Mouse (Mus musculus) lung, embryonic 15.5 days (tissue): ENCODE data around the gene Nhlrc1. TPM values are rescaled to one million over a fixed set of nuclear protein-coding genes. Genes with fewer than 3 reads are reported as not detected.

Experiments used
- ATAC-seq: fragments of 200-750 bp; cut with Nextera tagmentation; 2 replicates; pipeline ENCODE4 v1.8.0; 2017; ENCODE audit warnings: moderate number of reproducible peaks, borderline replicate concordance; ENCODE audit not compliant: low FRiP score, low TSS enrichment; ENCODE audit errors: extremely low read depth
- H3K27ac ChIP-seq: fragments of 300-500 bp; sonication (generic); 2 replicates; pipeline ENCODE4 v1.5.1; 2015; ENCODE audit warnings: moderate library complexity, mild to moderate bottlenecking, inconsistent platforms
- H3K27me3 ChIP-seq: fragments of 300-500 bp; sonication (generic); 2 replicates; pipeline ENCODE4 v1.6.1; 2015; ENCODE audit warnings: inconsistent platforms
- H3K36me3 ChIP-seq: fragments of 300-500 bp; sonication (generic); 2 replicates; pipeline ENCODE4 v1.6.1; 2015; ENCODE audit warnings: inconsistent platforms
- H3K4me1 ChIP-seq: fragments of 300-500 bp; sonication (generic); 2 replicates; pipeline ENCODE4 v1.6.1; 2015; ENCODE audit warnings: inconsistent platforms
- H3K4me2 ChIP-seq: fragments of 300-500 bp; sonication (generic); 2 replicates; pipeline ENCODE4 v1.6.1; 2015; ENCODE audit warnings: inconsistent platforms, mild to moderate bottlenecking, moderate library complexity
- H3K4me3 ChIP-seq: fragments of 300-500 bp; sonication (generic); 2 replicates; pipeline ENCODE4 v1.5.1; 2015; ENCODE audit warnings: mild to moderate bottlenecking, inconsistent platforms
- H3K9ac ChIP-seq: fragments of 300-500 bp; sonication (generic); 2 replicates; pipeline ENCODE4 v1.6.1; 2015; ENCODE audit warnings: inconsistent platforms
- H3K9me3 ChIP-seq: fragments of 300-500 bp; sonication (generic); 2 replicates; pipeline ENCODE4 v1.6.1; 2016; ENCODE audit warnings: inconsistent platforms
- WGBS: fragments of 180-500 bp; shearing (Covaris S2); methylation state at CpG from one replicate; pipeline ENCODE4 v1.1.7; 2015; 5-methylcytosine and 5-hydroxymethylcytosine counted together
- polyA plus RNA-seq: library from polyadenylated mRNA; unstranded; fragments of >200 nt; fragmentation: Nextera tagmentation; extraction: Ambion mirVana; gene quantifications from 2 replicates; pipeline ENCODE4 v1.2.1, GENCODE M21; 2015

Nhlrc1 gene
- polyA plus RNA-seq, 1 experiment from 2014 or later = 4.3 TPM

- ATAC-seq = no peak
- no peaks in the 10 kb centered on the region for H3K36me3 ChIP-seq
- WGBS = 45% methylated on average over 8 of the region's 8 CpGs
- H3K9me3 ChIP-seq = no peaks in the 10 kb centered on the region
- no peaks in the 10 kb centered on the region for H3K27me3 ChIP-seq
- no peak overlapping the region; the same call in 1 of the 2 replicates for H3K9ac ChIP-seq
- H3K4me3 ChIP-seq = peak overlapping the region; percentile 74
- peaks cover 15% of the 10 kb centered on the region for H3K4me1 ChIP-seq
- no peak overlapping the region for H3K27ac ChIP-seq
- peak overlapping the region; percentile 98 for H3K4me2 ChIP-seq
These were observed 27.5 kb upstream of the Nhlrc1 start for GRCm38 (mm10) chr13:47042024-47042633.

- no peaks in the 10 kb centered on the region for H3K27me3 ChIP-seq
These were observed 25.4 kb upstream of the Nhlrc1 start for GRCm38 (mm10) chr13:47040061-47040460.

GRCm38 (mm10) chr13:47037946-47038345, 23.3 kb upstream of the Nhlrc1 start:
- H3K27ac ChIP-seq = no peak overlapping the region
- no peak overlapping the region for H3K4me3 ChIP-seq
- no peaks in the 10 kb centered on the region for H3K27me3 ChIP-seq
- 74% methylated on average over 6 of the region's 6 CpGs for WGBS
- no peak overlapping the region for H3K9ac ChIP-seq
- H3K4me1 ChIP-seq = peaks cover 4% of the 10 kb centered on the region
- no peaks in the 10 kb centered on the region for H3K36me3 ChIP-seq
- no peak for ATAC-seq
- H3K4me2 ChIP-seq = no peak overlapping the region
- no peaks in the 10 kb centered on the region for H3K9me3 ChIP-seq

More at GRCm38 (mm10) chr13:47040061-47040460, 25.4 kb upstream of the Nhlrc1 start:
- no peaks in the 10 kb centered on the region for H3K9me3 ChIP-seq
- ATAC-seq = no peak
- peaks cover 15% of the 10 kb centered on the region for H3K4me1 ChIP-seq
- H3K4me3 ChIP-seq = no peak overlapping the region
- H3K4me2 ChIP-seq = no peak overlapping the region
- H3K36me3 ChIP-seq = no peaks in the 10 kb centered on the region
- 80% methylated on average over 5 of the region's 5 CpGs for whole genome bisulfite sequencing
- H3K27ac ChIP-seq = no peak overlapping the region
- H3K9ac ChIP-seq = no peak overlapping the region

GRCm38 (mm10) chr13:47033602-47034001, 19.0 kb upstream of the Nhlrc1 start:
- Histone ChIP-seq H3K27me3 (no peaks in the 10 kb centered on the region), H3K9ac (no peak overlapping the region), H3K4me2 (no peak overlapping the region), H3K9me3 (no peaks in the 10 kb centered on the region), H3K36me3 (no peaks in the 10 kb centered on the region), H3K4me1 (no peaks in the 10 kb centered on the region), H3K4me3 (no peak overlapping the region), H3K27ac (no peak overlapping the region)
- 86% methylated on average over 4 of the region's 4 CpGs for WGBS
- no peak for ATAC-seq

- no peak overlapping the region for H3K9ac ChIP-seq
- no peak overlapping the region for H3K27ac ChIP-seq
- H3K36me3 ChIP-seq = no peaks in the 10 kb centered on the region
- no peaks in the 10 kb centered on the region for H3K9me3 ChIP-seq
- no peak overlapping the region for H3K4me2 ChIP-seq
- no peak for ATAC-seq
- no peaks in the 10 kb centered on the region for H3K27me3 ChIP-seq
- H3K4me1 ChIP-seq = no peaks in the 10 kb centered on the region
- no peak overlapping the region for H3K4me3 ChIP-seq
- 79% methylated on average over 17 of the region's 17 CpGs for WGBS
These were observed 15.9 kb upstream of the Nhlrc1 start for GRCm38 (mm10) chr13:47030376-47031107.

GRCm38 (mm10) chr13:47020798-47021197, 6.1 kb upstream of the Nhlrc1 start:
- no peak overlapping the region for H3K27ac ChIP-seq
- no peak overlapping the region for H3K4me2 ChIP-seq
- 76% methylated on average over 7 of the region's 7 CpGs for WGBS
- no peaks in the 10 kb centered on the region for H3K4me1 ChIP-seq
- no peak overlapping the region for H3K4me3 ChIP-seq
- ATAC-seq = no peak
- H3K9ac ChIP-seq = no peak overlapping the region
- no peaks in the 10 kb centered on the region for H3K9me3 ChIP-seq
- H3K27me3 ChIP-seq = no peaks in the 10 kb centered on the region
- H3K36me3 ChIP-seq = no peaks in the 10 kb centered on the region

GRCm38 (mm10) chr13:47019774-47020173, 5.1 kb upstream of the Nhlrc1 start:
- no peak for ATAC-seq
- no peaks in the 10 kb centered on the region for H3K27me3 ChIP-seq
- H3K9me3 ChIP-seq = no peaks in the 10 kb centered on the region
- 83% methylated on average over 7 of the region's 7 CpGs for WGBS
- no peak overlapping the region for H3K27ac ChIP-seq
- no peak overlapping the region for H3K9ac ChIP-seq
- H3K4me3 ChIP-seq = no peak overlapping the region
- no peaks in the 10 kb centered on the region for H3K36me3 ChIP-seq
- H3K4me1 ChIP-seq = peaks cover 6% of the 10 kb centered on the region; the same call in 1 of the 2 replicates
- no peak overlapping the region for H3K4me2 ChIP-seq

- no peaks in the 10 kb centered on the region for H3K9me3 ChIP-seq
- H3K9ac ChIP-seq = no peak overlapping the region
- H3K27me3 ChIP-seq = no peaks in the 10 kb centered on the region
- H3K27ac ChIP-seq = no peak overlapping the region
- no peak overlapping the region for H3K4me2 ChIP-seq
- no peak for ATAC-seq
- H3K4me1 ChIP-seq = peaks cover 13% of the 10 kb centered on the region
- no peak overlapping the region for H3K4me3 ChIP-seq
- H3K36me3 ChIP-seq = no peaks in the 10 kb centered on the region
- 34% methylated on average over 5 of the region's 5 CpGs for WGBS
These were observed 2.6 kb upstream of the Nhlrc1 start for GRCm38 (mm10) chr13:47017259-47017658.

GRCm38 (mm10) chr13:47015195-47015501, 498 bp upstream of the Nhlrc1 start:
- 39% methylated on average over 5 of the region's 5 CpGs for WGBS
- Histone ChIP-seq H3K4me3 (peak overlapping the region; percentile 58), H3K9me3 (peaks cover 12% of the 10 kb centered on the region; the same call in 1 of the 2 replicates), H3K27ac (no peak overlapping the region), H3K9ac (no peak overlapping the region), H3K36me3 (no peaks in the 10 kb centered on the region), H3K4me1 (peaks cover 13% of the 10 kb centered on the region), H3K27me3 (no peaks in the 10 kb centered on the region), H3K4me2 (peak overlapping the region; percentile 100)
- ATAC-seq = no peak

- WGBS = 64% methylated on average over 10 of the region's 10 CpGs
- Histone ChIP-seq H3K4me2 (peak overlapping the region; percentile 100), H3K9me3 (peaks cover 12% of the 10 kb centered on the region; the same call in 1 of the 2 replicates), H3K9ac (no peak overlapping the region), H3K27ac (no peak overlapping the region), H3K27me3 (no peaks in the 10 kb centered on the region), H3K36me3 (no peaks in the 10 kb centered on the region), H3K4me1 (peaks cover 13% of the 10 kb centered on the region), H3K4me3 (peak overlapping the region; percentile 58)
- ATAC-seq = no peak
These were observed 910 bp downstream of the Nhlrc1 start for GRCm38 (mm10) chr13:47013740-47014139.

- no peak overlapping the region for H3K27ac ChIP-seq
- WGBS = 90% methylated on average over 4 of the region's 4 CpGs
- no peak overlapping the region for H3K9ac ChIP-seq
- no peak overlapping the region for H3K4me3 ChIP-seq
- H3K9me3 ChIP-seq = no peaks in the 10 kb centered on the region
- H3K4me2 ChIP-seq = no peak overlapping the region
- 0 out of 2 replicates have a peak, but pooled peaks cover 2% of the 10 kb centered on the region for H3K4me1 ChIP-seq
- no peaks in the 10 kb centered on the region for H3K27me3 ChIP-seq
- no peaks in the 10 kb centered on the region for H3K36me3 ChIP-seq
- ATAC-seq = no peak
These were observed 13.1 kb downstream of the Nhlrc1 start for GRCm38 (mm10) chr13:47001590-47001989.

GRCm38 (mm10) chr13:46999498-46999897, 15.2 kb downstream of the Nhlrc1 start:
- Histone ChIP-seq H3K27ac (no peak overlapping the region), H3K27me3 (no peaks in the 10 kb centered on the region), H3K4me3 (no peak overlapping the region), H3K9ac (no peak overlapping the region), H3K4me1 (0 out of 2 replicates have a peak, but pooled peaks cover 2% of the 10 kb centered on the region), H3K36me3 (no peaks in the 10 kb centered on the region), H3K4me2 (no peak overlapping the region), H3K9me3 (no peaks in the 10 kb centered on the region)
- no peak for ATAC-seq
- WGBS = 32% methylated on average over 5 of the region's 5 CpGs
